Mouse (Mus musculus) embryonic fibroblast, embryonic 13.5 days (primary cell): ENCODE measurements around the gene Kcnq2.

Experiments used
- CTCF ChIP-seq: IDR thresholded peaks from 2 replicates; pipeline ENCODE4 v1.5.1; 2011; ENCODE audit warnings: mild to moderate bottlenecking, control low read depth, low read length, moderate library complexity, borderline replicate concordance; ENCODE audit not compliant: insufficient read depth
- POLR2A ChIP-seq: IDR thresholded peaks from 2 replicates; pipeline ENCODE4 v1.6.1; 2011; ENCODE audit warnings: low read depth, mild to moderate bottlenecking, control low read depth, low read length, moderate library complexity

GRCm38 (mm10) chr2:181159771-181160170 is 24.7 kb upstream of the Kcnq2 start:
- TF ChIP-seq CTCF, result no peak
- TF ChIP-seq POLR2A, result no peak
